Mouse (Mus musculus): ENCODE results near the gene Stfa3. TPM values are rescaled to one million over a fixed set of nuclear protein-coding genes. Genes with fewer than 3 reads are reported as not detected.
"Not testable (repeated sequence)": the region's sequence is repeated elsewhere in the genome, so short reads cannot be mapped to it uniquely, and the experiment has no call there.

Gene Stfa3
- polyA plus RNA-seq, 1 experiment from 2014 or later: 2.4 TPM

DNA sequence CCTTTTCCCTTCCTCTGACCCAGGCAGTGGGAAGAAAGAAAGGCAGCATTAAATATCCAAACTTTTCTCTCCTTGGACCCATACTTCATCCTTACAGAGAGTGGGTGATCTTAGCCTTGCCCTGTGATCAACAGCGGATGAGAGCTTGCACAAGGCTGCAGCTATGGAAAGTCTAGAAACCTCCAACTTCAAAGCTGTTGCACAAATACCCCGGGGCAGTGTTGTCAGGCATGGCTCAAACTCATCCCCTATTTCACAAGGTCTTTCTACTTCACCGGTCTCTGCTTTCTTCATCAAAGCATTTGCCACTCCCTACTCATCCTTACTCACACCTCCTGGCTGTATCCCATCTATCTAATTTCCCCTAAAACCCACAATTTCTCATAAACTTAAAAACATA, 10.2 kb upstream of the Stfa3 start:
- no peaks in the 10 kb centered on the region for H3K4me1 ChIP-seq
- no peak overlapping the region for H3K9ac ChIP-seq
- whole genome bisulfite sequencing: 71% methylated on average over 3 of the region's 3 CpGs
- no peaks in the 10 kb centered on the region for H3K36me3 ChIP-seq
- no peak overlapping the region for H3K4me3 ChIP-seq (replicated peaks)
- no peak for ATAC-seq (replicated peaks; ENCODE audit: low FRiP score)
- no peak overlapping the region for H3K4me2 ChIP-seq
- H3K9me3 ChIP-seq (replicated peaks): no peaks in the 10 kb centered on the region
- H3K27me3 ChIP-seq: no peaks in the 10 kb centered on the region
- H3K27ac ChIP-seq: no peak overlapping the region

DNA sequence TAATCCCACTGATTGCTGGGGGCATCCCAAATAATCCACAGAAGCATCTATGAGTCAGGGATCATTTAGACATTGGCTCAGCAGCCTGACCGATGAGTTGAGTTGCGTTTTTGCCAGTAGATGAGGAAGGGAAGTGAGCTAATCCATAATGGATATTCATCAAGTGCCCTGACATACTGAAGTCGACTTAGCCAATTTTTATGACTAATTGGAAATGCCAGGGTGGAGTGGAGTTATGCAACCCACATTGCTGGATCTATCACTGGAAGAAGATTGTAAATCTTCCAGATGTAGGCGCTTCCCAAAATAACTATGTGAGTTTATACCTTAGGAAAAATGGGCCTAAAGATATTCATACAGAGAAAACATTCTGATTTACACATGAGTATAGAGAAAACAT, 8.9 kb upstream of the Stfa3 start:
- Histone ChIP-seq H3K9me3 (replicated peaks) (no peaks in the 10 kb centered on the region), H3K4me2 (no peak overlapping the region), H3K27ac (no peak overlapping the region), H3K4me1 (no peaks in the 10 kb centered on the region), H3K36me3 (no peaks in the 10 kb centered on the region), H3K27me3 (no peaks in the 10 kb centered on the region), H3K9ac (no peak overlapping the region), H3K4me3 (replicated peaks) (no peak overlapping the region)
- 77% methylated on average over 4 of the region's 4 CpGs for WGBS
- no peak for ATAC-seq (replicated peaks; ENCODE audit: low FRiP score)

DNA sequence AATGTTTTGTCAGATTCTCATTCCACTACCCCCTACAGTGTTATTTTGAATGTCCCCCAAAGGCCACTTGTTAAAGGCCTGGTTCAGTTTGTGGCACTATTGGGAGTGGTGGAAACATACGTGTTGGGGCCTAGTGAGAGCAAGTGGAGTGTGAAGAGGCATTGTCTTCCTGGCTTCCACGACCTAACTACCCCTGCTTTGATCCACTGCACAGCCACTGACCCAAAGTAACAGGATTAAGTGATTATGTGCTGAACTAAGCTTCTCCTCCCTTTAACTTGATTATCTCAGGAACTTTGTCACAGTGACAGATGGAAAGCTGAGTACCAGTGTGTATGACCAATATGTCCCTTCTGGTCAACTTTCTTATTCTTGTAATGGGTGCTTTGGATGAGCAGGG, 5.2 kb upstream of the Stfa3 start:
- Histone ChIP-seq H3K36me3 (no peaks in the 10 kb centered on the region), H3K9me3 (replicated peaks) (no peaks in the 10 kb centered on the region), H3K4me1 (no peaks in the 10 kb centered on the region), H3K27ac (no peak overlapping the region), H3K27me3 (no peaks in the 10 kb centered on the region), H3K4me3 (replicated peaks) (no peak overlapping the region), H3K4me2 (no peak overlapping the region), H3K9ac (no peak overlapping the region)
- 26% methylated on average over 2 of the region's 2 CpGs for WGBS
- ATAC-seq (replicated peaks; ENCODE audit: low FRiP score): no peak

DNA sequence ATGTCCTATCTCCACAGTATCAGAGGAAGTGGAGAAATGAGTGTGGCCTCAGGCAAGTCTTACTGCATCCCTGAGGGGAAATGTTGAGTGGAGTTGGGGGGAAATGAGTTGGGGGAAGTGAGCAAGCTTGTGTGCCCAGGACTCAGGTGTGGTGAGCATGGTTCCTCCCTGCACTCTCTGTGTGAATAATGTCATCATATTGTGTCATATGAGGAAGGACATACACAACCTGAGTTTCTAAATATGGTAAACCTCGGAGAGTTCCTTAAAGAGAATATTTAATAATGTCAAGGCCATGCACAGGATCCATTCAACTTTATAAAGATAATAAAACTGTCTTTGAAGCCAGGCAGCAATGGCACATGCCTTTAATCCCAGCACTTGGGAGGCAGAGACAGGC, 34.2 kb downstream of the Stfa3 start:
- H3K4me1 ChIP-seq; H3K9ac ChIP-seq; H3K4me2 ChIP-seq; H3K4me3 ChIP-seq (replicated peaks); H3K9me3 ChIP-seq (replicated peaks); H3K27ac ChIP-seq; H3K36me3 ChIP-seq; ATAC-seq (replicated peaks; ENCODE audit: low FRiP score); H3K27me3 ChIP-seq: not testable (repeated sequence)
- 72% methylated on average over 1 of the region's 1 CpGs for WGBS

DNA sequence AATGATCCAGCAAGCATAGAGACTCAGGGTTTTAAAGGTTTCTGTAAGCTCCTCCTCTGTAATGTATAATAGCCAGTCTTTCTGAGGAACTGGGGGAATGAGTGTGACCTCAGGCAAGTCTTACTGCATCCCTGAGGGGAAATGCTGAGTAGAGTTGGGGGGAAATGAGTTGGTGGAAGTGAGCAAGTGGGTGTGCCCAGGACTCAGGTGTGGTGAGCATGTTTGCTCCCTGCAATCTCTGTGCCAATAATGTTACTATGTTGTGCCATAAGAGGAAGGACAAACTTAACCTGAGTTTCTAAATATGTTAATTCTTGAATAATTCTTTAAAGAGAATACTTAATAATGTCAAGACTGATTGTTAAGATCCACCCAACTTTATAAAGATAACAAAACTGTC, 46.8 kb downstream of the Stfa3 start, which contains the start of gene Stfa2:
Stfa2 (minus strand) TSS at position 101 of the 400 bp plus-strand sequence.
- H3K9ac ChIP-seq: no peak within 1 kb of the TSS
- H3K9me3 ChIP-seq (replicated peaks): no peaks in the 10 kb centered on the region
- no peak within 1 kb of the TSS for H3K4me2 ChIP-seq
- ATAC-seq (replicated peaks; ENCODE audit: low FRiP score): no peak
- H3K27ac ChIP-seq: no peak within 1 kb of the TSS
- no peaks in the 10 kb centered on the region for H3K27me3 ChIP-seq
- H3K4me1 ChIP-seq: no peaks in the 10 kb centered on the region
- H3K36me3 ChIP-seq: no peaks in the 10 kb centered on the region
- H3K4me3 ChIP-seq (replicated peaks): no peak within 1 kb of the TSS

Other genes with a start within 250 kb of the Stfa3 start
- not detected in 2 replicates for gene Gm5416, start 245.0 kb downstream of the Stfa3 start, polyA plus RNA-seq (2015; fragmentation: Nextera tagmentation; extraction: Ambion mirVana)
- not detected in 2 replicates for gene 2010005H15Rik, start 233.9 kb downstream of the Stfa3 start, polyA plus RNA-seq (2015; fragmentation: Nextera tagmentation; extraction: Ambion mirVana)
- 9.0 and 11.3 TPM in 2 replicates for gene Stfa1, start 178.4 kb downstream of the Stfa3 start, polyA plus RNA-seq (2015; fragmentation: Nextera tagmentation; extraction: Ambion mirVana)
- gene BC117090, start 121.1 kb downstream of the Stfa3 start, polyA plus RNA-seq (2015; fragmentation: Nextera tagmentation; extraction: Ambion mirVana): not detected in 2 replicates
- gene BC100530, start 87.6 kb downstream of the Stfa3 start, polyA plus RNA-seq (2015; fragmentation: Nextera tagmentation; extraction: Ambion mirVana): 8.6 and 11.6 TPM in 2 replicates
- 1.3 and 1.5 TPM in 2 replicates for gene Stfa2, start 46.9 kb downstream of the Stfa3 start, polyA plus RNA-seq (2015; fragmentation: Nextera tagmentation; extraction: Ambion mirVana)
- 0.58 and 0.64 TPM in 2 replicates for gene Casr, start 106.7 kb upstream of the Stfa3 start, polyA plus RNA-seq (2015; fragmentation: Nextera tagmentation; extraction: Ambion mirVana)
- gene Cd86, start 210.7 kb upstream of the Stfa3 start, polyA plus RNA-seq (2015; fragmentation: Nextera tagmentation; extraction: Ambion mirVana): 1.3 and 1.4 TPM in 2 replicates
- gene Ildr1, start 238.6 kb upstream of the Stfa3 start, polyA plus RNA-seq (2015; fragmentation: Nextera tagmentation; extraction: Ambion mirVana): 4.8 and 6.8 TPM in 2 replicates

Measured in kidney, embryonic 15.5 days (tissue).